ENCODE assay signal across 8 mouse cellular contexts in genomic region chr15:89523283-89523832, GRCm38 (mm10). TPM values are rescaled to one million over a fixed set of nuclear protein-coding genes. Genes with fewer than 3 reads are reported as not detected.
DNase-seq lines count a peak whose midpoint lies in the region; ATAC-seq and TF ChIP-seq lines count a peak whose summit lies in the region.

No protein-coding gene starts in this region.

- in situ Hi-C loops in ES-E14 (cut with MboI; ENCODE audit: low sequenced_read_pairs in 2 of 2, unreplicated experiment in 2 of 2) = no loop called here

- no peak for DNase-seq in ES-E14 (ENCODE audit: low read depth, low spot score)
- no peak for DNase-seq in forebrain, embryonic 10.5 days (ENCODE audit: extremely low spot score, low spot score)
- no peak for DNase-seq in kidney, adult 11 months

- H3K36me3 ChIP-seq in erythroblast, embryonic 14.5 days (ENCODE audit: control insufficient read depth) = no peaks in the 10 kb centered on the region; the same call in 1 of the 2 replicates
- no peaks in the 10 kb centered on the region; the same call in 1 of the 2 replicates for H3K36me3 ChIP-seq in ES-E14 (ENCODE audit: control insufficient read depth, insufficient read depth, low read length, poor library complexity, severe bottlenecking)
- H3K36me3 ChIP-seq in forebrain, embryonic 10.5 days (replicated peaks) = peaks cover 9% of the 10 kb centered on the region; the same call in 1 of the 2 replicates
- H3K36me3 ChIP-seq in liver, embryonic 12.5 days = peaks cover 27% of the 10 kb centered on the region
- no peaks in the 10 kb centered on the region for H3K36me3 ChIP-seq in stomach, embryonic 16.5 days (ENCODE audit: control insufficient read depth, insufficient read depth, low read length)

- peaks cover 8% of the 10 kb centered on the region; the same call in 1 of the 2 replicates for H3K27me3 ChIP-seq in erythroblast, embryonic 14.5 days (ENCODE audit: control insufficient read depth)
- H3K27me3 ChIP-seq in forebrain, embryonic 10.5 days (ENCODE audit: poor library complexity, severe bottlenecking) = peaks cover 52% of the 10 kb centered on the region
- H3K27me3 ChIP-seq in liver, embryonic 12.5 days (replicated peaks) = peaks cover 26% of the 10 kb centered on the region
- H3K27me3 ChIP-seq in stomach, embryonic 16.5 days (ENCODE audit: control insufficient read depth, insufficient read depth, low read length) = peaks cover 21% of the 10 kb centered on the region

- H3K27ac ChIP-seq in ES-E14 (ENCODE audit: insufficient read depth, low read depth, low read length, poor library complexity, severe bottlenecking) = no peak overlapping the region
- no peak overlapping the region for H3K27ac ChIP-seq in forebrain, embryonic 10.5 days
- no peak overlapping the region for H3K27ac ChIP-seq in liver, embryonic 12.5 days
- H3K27ac ChIP-seq in stomach, embryonic 16.5 days (ENCODE audit: low read length) = no peak overlapping the region

- peak overlapping the region; percentile 51; the same call in 1 of the 2 replicates for H3K9ac ChIP-seq in ES-E14 (ENCODE audit: insufficient read depth, low read depth, low read length, poor library complexity, severe bottlenecking)
- no peak overlapping the region for H3K9ac ChIP-seq in liver, embryonic 12.5 days
- H3K9ac ChIP-seq in stomach, embryonic 16.5 days (ENCODE audit: low read length) = peak overlapping the region; percentile 76

- WGBS in forebrain, embryonic 10.5 days = 12% methylated on average over 39 of the region's 47 CpGs
- WGBS in liver, embryonic 12.5 days (ENCODE audit: insufficient replicate concordance) = 55% methylated on average over 42 of the region's 47 CpGs
- WGBS in stomach, embryonic 16.5 days = 11% methylated on average over 30 of the region's 47 CpGs

- H3K4me2 ChIP-seq in liver, embryonic 12.5 days = peak overlapping the region; percentile 61
- peak overlapping the region; percentile 87 for H3K4me2 ChIP-seq in stomach, embryonic 16.5 days (ENCODE audit: low read depth, low read length)

- peak overlapping the region; percentile 7 for H3K4me3 ChIP-seq in erythroblast, embryonic 14.5 days (replicated peaks)
- peak overlapping the region; percentile 58 to 80 for H3K4me3 ChIP-seq in ES-E14 (ENCODE audit: insufficient read depth in 1 of 2, low read depth in 1 of 2, low read length in 2 of 2, poor library complexity in 1 of 2, severe bottlenecking in 1 of 2)
- H3K4me3 ChIP-seq in forebrain, embryonic 10.5 days = peak overlapping the region; percentile 69
- H3K4me3 ChIP-seq in liver, embryonic 12.5 days = peak overlapping the region; percentile 35
- peak overlapping the region; percentile 61 for H3K4me3 ChIP-seq in stomach, embryonic 16.5 days (replicated peaks; ENCODE audit: low read length)

- no peaks in the 10 kb centered on the region for H3K4me1 ChIP-seq in erythroblast, embryonic 14.5 days (ENCODE audit: control insufficient read depth)
- H3K4me1 ChIP-seq in ES-E14 (ENCODE audit: control insufficient read depth in 2 of 2, insufficient read depth in 2 of 2, low read length in 2 of 2, poor library complexity in 1 of 2) = no peaks in the 10 kb centered on the region; a peak in 1 of 4 replicates
- H3K4me1 ChIP-seq in forebrain, embryonic 10.5 days = peaks cover 13% of the 10 kb centered on the region
- no peaks in the 10 kb centered on the region for H3K4me1 ChIP-seq in liver, embryonic 12.5 days
- 0 out of 2 replicates have a peak, but pooled peaks cover 3% of the 10 kb centered on the region for H3K4me1 ChIP-seq in stomach, embryonic 16.5 days (ENCODE audit: control insufficient read depth, insufficient read depth, low read length)

- H3K9me3 ChIP-seq in erythroblast, embryonic 14.5 days (ENCODE audit: control insufficient read depth, low read length) = no peaks in the 10 kb centered on the region
- H3K9me3 ChIP-seq in ES-E14 (ENCODE audit: control insufficient read depth, insufficient read depth, low read depth, low read length) = no peaks in the 10 kb centered on the region
- H3K9me3 ChIP-seq in forebrain, embryonic 10.5 days = no peaks in the 10 kb centered on the region
- H3K9me3 ChIP-seq in liver, embryonic 12.5 days (replicated peaks) = no peaks in the 10 kb centered on the region
- H3K9me3 ChIP-seq in stomach, embryonic 16.5 days (replicated peaks; ENCODE audit: control insufficient read depth, low read length) = no peaks in the 10 kb centered on the region

- ATAC-seq in erythroblast, adult 5-6 weeks (replicated peaks; ENCODE audit: low FRiP score, poor library complexity, severe bottlenecking) = no peak
- no peak for ATAC-seq in liver, embryonic 12.5 days
- ATAC-seq in stomach, embryonic 16.5 days (ENCODE audit: insufficient read depth, low FRiP score) = peak; percentile 59
- ATAC-seq in CD4-positive, CD25-positive, alpha-beta regulatory T cell, adult 4 months = no peak

TF ChIP-seq in ES-E14, 5 proteins besides CTCF, POLR2A, EP300 and RAD21:
- TF ChIP-seq CHD2 (IDR thresholded peaks at IDR 0.05; ENCODE audit: low read depth, low read length) (no peak), MAFK (IDR thresholded peaks at IDR 0.05; ENCODE audit: insufficient read depth, low read depth, low read length) (no peak), ZC3H11A (IDR thresholded peaks at IDR 0.05; ENCODE audit: borderline replicate concordance, low read depth, low read length) (no peak), ZNF384 (IDR thresholded peaks at IDR 0.05; ENCODE audit: low read depth, low read length) (no peak), HCFC1 (IDR thresholded peaks at IDR 0.05; ENCODE audit: borderline replicate concordance, insufficient read depth, low read length) (no peak)

RNA-seq across cellular contexts. Expression of gene Shank3, which starts 23.9 kb away (rescaled TPM):
- 0.08 and 0.16 TPM in 2 replicates for polyA plus RNA-seq in erythroblast, embryonic 14.5 days (2012)
- 0.63 and 0.77 TPM in 2 replicates for total RNA-seq in erythroblast, adult 5-6 weeks (2015; ENCODE audit: low replicate concordance)
- 0.98 and 1.0 TPM in 2 replicates for total RNA-seq in erythroblast, adult 5-6 weeks (2017; ENCODE audit: low replicate concordance)
- total RNA-seq in ES-E14 (2012; rRNA removed) = 6.4 and 6.7 TPM in 2 replicates
- polyA plus RNA-seq in forebrain, embryonic 10.5 days (2016; fragmentation: Nextera tagmentation; extraction: Ambion mirVana) = 2.2 and 3.0 TPM in 2 replicates
- 0.81 and 1.4 TPM in 2 replicates for polyA plus RNA-seq in liver, embryonic 12.5 days (2016; fragmentation: Nextera tagmentation; extraction: Ambion mirVana)
- polyA plus RNA-seq in stomach, embryonic 16.5 days (2015; fragmentation: Nextera tagmentation; extraction: Ambion mirVana) = 1.1 and 1.8 TPM in 2 replicates
- not detected for polyA plus RNA-seq in CD4-positive, CD25-positive, alpha-beta regulatory T cell, adult 4 months (2017; shearing (Covaris generic))

RNA-seq across cellular contexts. Expression of gene Acr, which starts 44.8 kb away (rescaled TPM):
- not detected in 2 replicates for polyA plus RNA-seq in erythroblast, embryonic 14.5 days (2012)
- total RNA-seq in erythroblast, adult 5-6 weeks (2015; ENCODE audit: low replicate concordance) = not detected in 2 replicates
- total RNA-seq in erythroblast, adult 5-6 weeks (2017; ENCODE audit: low replicate concordance) = not detected in 2 replicates
- total RNA-seq in ES-E14 (2012; rRNA removed) = 0.21 TPM in 1 of 2 replicates, not detected in the other
- polyA plus RNA-seq in forebrain, embryonic 10.5 days (2016; fragmentation: Nextera tagmentation; extraction: Ambion mirVana) = 0.27 TPM in 1 of 2 replicates, not detected in the other
- polyA plus RNA-seq in liver, embryonic 12.5 days (2016; fragmentation: Nextera tagmentation; extraction: Ambion mirVana) = not detected in 2 replicates
- not detected in 2 replicates for polyA plus RNA-seq in stomach, embryonic 16.5 days (2015; fragmentation: Nextera tagmentation; extraction: Ambion mirVana)
- polyA plus RNA-seq in CD4-positive, CD25-positive, alpha-beta regulatory T cell, adult 4 months (2017; shearing (Covaris generic)) = not detected

RNA-seq across cellular contexts. Expression of gene Arsa, which starts 46.1 kb away (rescaled TPM):
- 0.30 and 0.59 TPM in 2 replicates for polyA plus RNA-seq in erythroblast, embryonic 14.5 days (2012)
- 0.42 TPM in 1 of 2 replicates, not detected in the other for total RNA-seq in erythroblast, adult 5-6 weeks (2015; ENCODE audit: low replicate concordance)
- total RNA-seq in erythroblast, adult 5-6 weeks (2017; ENCODE audit: low replicate concordance) = 1.5 and 2.2 TPM in 2 replicates
- 11.7 and 15.2 TPM in 2 replicates for total RNA-seq in ES-E14 (2012; rRNA removed)
- polyA plus RNA-seq in forebrain, embryonic 10.5 days (2016; fragmentation: Nextera tagmentation; extraction: Ambion mirVana) = 10.7 and 11.4 TPM in 2 replicates
- 6.6 and 7.0 TPM in 2 replicates for polyA plus RNA-seq in liver, embryonic 12.5 days (2016; fragmentation: Nextera tagmentation; extraction: Ambion mirVana)
- polyA plus RNA-seq in stomach, embryonic 16.5 days (2015; fragmentation: Nextera tagmentation; extraction: Ambion mirVana) = 19.5 and 19.9 TPM in 2 replicates
- 10 to 100 TPM; 10.2 to 12.6 TPM for polyA plus RNA-seq in CD4-positive, CD25-positive, alpha-beta regulatory T cell, adult 4 months (2017; shearing (Covaris generic))

Comparison
In these comparisons a context has a peak if more than half of its experiments do, and no peak if none do; other contexts are left out.
1. H3K4me3 ChIP-seq: peak in every context shown above with its lines; median percentile 69 in ES-E14; 69 in forebrain, embryonic 10.5 days; 61 in stomach, embryonic 16.5 days; 35 in liver, embryonic 12.5 days; 7 in erythroblast, embryonic 14.5 days.